Mouse (Mus musculus): ENCODE results near the gene Med7. TPM values are rescaled to one million over a fixed set of nuclear protein-coding genes. Genes with fewer than 3 reads are reported as not detected.

The Med7 gene
- polyA plus RNA-seq, 1 experiment, result 50.9 TPM

DNA sequence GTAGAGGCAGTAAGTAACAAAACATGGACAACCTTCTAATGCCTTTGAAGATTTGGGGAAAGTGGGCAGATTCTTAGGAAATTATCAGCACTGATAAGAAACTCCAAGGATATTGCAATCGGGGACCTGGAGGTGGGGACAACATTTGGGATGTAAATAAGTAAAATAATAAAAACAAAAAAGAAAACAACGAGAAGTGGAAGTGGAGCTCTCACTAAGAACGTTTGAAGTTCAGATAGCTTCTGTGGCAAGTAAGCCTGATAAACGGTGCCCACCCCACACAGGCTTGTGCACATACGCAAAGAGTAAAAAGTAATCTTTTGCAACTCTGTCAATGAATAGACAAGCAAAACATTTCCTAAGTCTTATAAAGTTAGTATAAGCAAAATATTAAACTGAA, 7.3 kb downstream of the Med7 start:
- no peak overlapping the region for H3K27ac ChIP-seq (ENCODE audit: insufficient read depth, low read length)
- no peaks in the 10 kb centered on the region for H3K4me1 ChIP-seq (ENCODE audit: control insufficient read depth, insufficient read depth, low read length)
- TF ChIP-seq POLR2A (IDR thresholded peaks at IDR 0.05; ENCODE audit: low read depth, low read length) (no peak), CTCF (IDR thresholded peaks at IDR 0.05; ENCODE audit: borderline replicate concordance, insufficient read depth, low read length) (no peak)
- H3K4me3 ChIP-seq (ENCODE audit: insufficient read depth, low read length), result no peak overlapping the region

DNA sequence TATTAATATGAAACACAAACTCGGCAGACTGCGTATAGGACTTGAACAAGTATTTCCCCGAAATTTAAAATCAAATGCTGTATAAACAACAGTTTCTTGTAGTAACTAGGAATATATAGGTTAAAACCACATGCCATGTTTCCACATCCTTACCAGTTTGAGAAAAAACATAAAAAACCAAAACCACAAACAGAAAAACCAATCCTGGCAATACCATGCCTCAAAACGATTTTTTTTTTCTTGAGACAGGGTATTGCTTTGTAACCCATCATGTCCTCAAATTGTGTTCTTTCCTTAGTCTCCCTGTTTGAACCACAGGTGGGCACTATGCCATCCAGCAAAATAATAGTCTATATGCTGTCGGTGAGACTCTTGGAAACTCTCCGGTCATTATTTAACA, 9.4 kb downstream of the Med7 start:
- no peak overlapping the region for H3K27ac ChIP-seq (ENCODE audit: insufficient read depth, low read length)
- no peaks in the 10 kb centered on the region for H3K4me1 ChIP-seq (ENCODE audit: control insufficient read depth, insufficient read depth, low read length)
- H3K4me3 ChIP-seq (ENCODE audit: insufficient read depth, low read length), result no peak overlapping the region
- TF ChIP-seq POLR2A (IDR thresholded peaks at IDR 0.05; ENCODE audit: low read depth, low read length) (no peak), CTCF (IDR thresholded peaks at IDR 0.05; ENCODE audit: borderline replicate concordance, insufficient read depth, low read length) (no peak)

- Histone ChIP-seq H3K27ac (ENCODE audit: insufficient read depth, low read length) (no peak overlapping the region), H3K4me3 (ENCODE audit: insufficient read depth, low read length) (no peak overlapping the region), H3K4me1 (ENCODE audit: control insufficient read depth, insufficient read depth, low read length) (no peaks in the 10 kb centered on the region)
- no peak for TF ChIP-seq POLR2A (IDR thresholded peaks at IDR 0.05; ENCODE audit: low read depth, low read length)
- no peak for TF ChIP-seq CTCF (IDR thresholded peaks at IDR 0.05; ENCODE audit: borderline replicate concordance, insufficient read depth, low read length)
These were observed 11.1 kb downstream of the Med7 start for GRCm38 (mm10) chr11:46447644-46448484.

GRCm38 (mm10) chr11:46449461-46450080, 12.8 kb downstream of the Med7 start:
- Histone ChIP-seq H3K27ac (ENCODE audit: insufficient read depth, low read length) (no peak overlapping the region), H3K4me3 (ENCODE audit: insufficient read depth, low read length) (no peak overlapping the region), H3K4me1 (ENCODE audit: control insufficient read depth, insufficient read depth, low read length) (no peaks in the 10 kb centered on the region)
- no peak for TF ChIP-seq CTCF (IDR thresholded peaks at IDR 0.05; ENCODE audit: borderline replicate concordance, insufficient read depth, low read length)
- TF ChIP-seq POLR2A (IDR thresholded peaks at IDR 0.05; ENCODE audit: low read depth, low read length), result no peak

- peak within 1 kb of the TSS; percentile 31; the same call in 1 of the 2 replicates for H3K27ac ChIP-seq (ENCODE audit: insufficient read depth, low read length)
- no peak for TF ChIP-seq CTCF (IDR thresholded peaks at IDR 0.05; ENCODE audit: borderline replicate concordance, insufficient read depth, low read length)
- no peak for TF ChIP-seq POLR2A (IDR thresholded peaks at IDR 0.05; ENCODE audit: low read depth, low read length)
- peaks cover 6% of the 10 kb centered on the region for H3K4me1 ChIP-seq (ENCODE audit: control insufficient read depth, insufficient read depth, low read length)
- no peak within 1 kb of the TSS for H3K4me3 ChIP-seq (ENCODE audit: insufficient read depth, low read length)
These were observed 17.8 kb downstream of the Med7 start, which contains the start of gene Havcr2 for GRCm38 (mm10) chr11:46454453-46455045. Gene Havcr2, plus strand, starts transcription at chr11:46454935.

- TF ChIP-seq CTCF (IDR thresholded peaks at IDR 0.05; ENCODE audit: borderline replicate concordance, insufficient read depth, low read length) (no peak), POLR2A (IDR thresholded peaks at IDR 0.05; ENCODE audit: low read depth, low read length) (no peak)
- Histone ChIP-seq H3K4me1 (ENCODE audit: control insufficient read depth, insufficient read depth, low read length) (peaks cover 7% of the 10 kb centered on the region), H3K4me3 (ENCODE audit: insufficient read depth, low read length) (no peak overlapping the region), H3K27ac (ENCODE audit: insufficient read depth, low read length) (no peak overlapping the region)
These were observed 23.2 kb downstream of the Med7 start for GRCm38 (mm10) chr11:46459960-46460359.

GRCm38 (mm10) chr11:46461362-46461761, 24.6 kb downstream of the Med7 start:
- no peak overlapping the region for H3K27ac ChIP-seq (ENCODE audit: insufficient read depth, low read length)
- TF ChIP-seq POLR2A (IDR thresholded peaks at IDR 0.05; ENCODE audit: low read depth, low read length), result no peak
- TF ChIP-seq CTCF (IDR thresholded peaks at IDR 0.05; ENCODE audit: borderline replicate concordance, insufficient read depth, low read length), result no peak
- no peak overlapping the region for H3K4me3 ChIP-seq (ENCODE audit: insufficient read depth, low read length)
- H3K4me1 ChIP-seq (ENCODE audit: control insufficient read depth, insufficient read depth, low read length), result peaks cover 5% of the 10 kb centered on the region; the same call in 1 of the 2 replicates

- Histone ChIP-seq H3K27ac (ENCODE audit: insufficient read depth, low read length) (peak overlapping the region; percentile 30; the same call in 1 of the 2 replicates), H3K4me3 (ENCODE audit: insufficient read depth, low read length) (no peak overlapping the region), H3K4me1 (ENCODE audit: control insufficient read depth, insufficient read depth, low read length) (peaks cover 7% of the 10 kb centered on the region)
- TF ChIP-seq CTCF (IDR thresholded peaks at IDR 0.05; ENCODE audit: borderline replicate concordance, insufficient read depth, low read length), result no peak
- no peak for TF ChIP-seq POLR2A (IDR thresholded peaks at IDR 0.05; ENCODE audit: low read depth, low read length)
These were observed 25.2 kb downstream of the Med7 start for GRCm38 (mm10) chr11:46461931-46462330.

DNA sequence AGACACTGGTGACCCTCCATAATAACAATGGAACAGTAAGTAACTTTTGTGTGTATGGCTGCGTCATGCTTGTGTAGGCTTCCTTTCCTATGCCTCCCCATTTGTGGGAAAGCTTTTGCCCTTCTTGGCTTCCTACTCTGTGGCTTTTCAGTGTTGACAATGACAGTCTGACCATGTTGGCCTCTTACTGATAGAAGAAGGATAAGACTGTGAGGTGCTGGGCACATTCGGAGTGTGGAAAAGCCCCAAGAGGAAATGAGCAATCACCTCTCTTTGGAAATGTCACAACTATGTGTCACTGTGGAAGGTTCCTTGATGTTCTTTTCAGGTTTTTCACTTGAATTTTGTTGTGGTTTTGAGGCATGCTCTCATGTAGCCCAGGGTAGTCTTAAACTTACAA, 30.2 kb downstream of the Med7 start:
- TF ChIP-seq CTCF (IDR thresholded peaks at IDR 0.05; ENCODE audit: borderline replicate concordance, insufficient read depth, low read length), result no peak
- TF ChIP-seq POLR2A (IDR thresholded peaks at IDR 0.05; ENCODE audit: low read depth, low read length), result no peak

More for the DNA sequence above, 30.2 kb downstream of the Med7 start:
- Histone ChIP-seq H3K27ac (ENCODE audit: insufficient read depth, low read length) (no peak overlapping the region), H3K4me3 (ENCODE audit: insufficient read depth, low read length) (no peak overlapping the region), H3K4me1 (ENCODE audit: control insufficient read depth, insufficient read depth, low read length) (peaks cover 5% of the 10 kb centered on the region; the same call in 1 of the 2 replicates)

All from embryonic fibroblast, embryonic 13.5 days (primary cell).